Mouse (Mus musculus) intestine, postnatal 0 days (tissue): ENCODE measurements around the gene Thbs2. TPM values are rescaled to one million over a fixed set of nuclear protein-coding genes. Genes with fewer than 3 reads are reported as not detected.

Source experiments
- ATAC-seq: fragments of 200-750 bp; cut with Nextera tagmentation; 2 replicates; pipeline ENCODE4 v1.8.0; 2017; ENCODE audit warnings: mild to moderate bottlenecking, moderate TSS enrichment, moderate library complexity
- H3K27ac ChIP-seq: fragments of 300-500 bp; sonication (generic); 2 replicates; pipeline ENCODE4 v1.5.1; 2014; ENCODE audit warnings: mild to moderate bottlenecking, low read depth, low read length, moderate library complexity
- H3K27me3 ChIP-seq: fragments of 300-500 bp; sonication (generic); replicated peaks from 2 replicates; pipeline ENCODE4 v1.6.1; 2014; ENCODE audit warnings: low read length, mixed read lengths; ENCODE audit not compliant: control insufficient read depth, insufficient read depth
- H3K36me3 ChIP-seq: fragments of 300-500 bp; sonication (generic); 2 replicates; pipeline ENCODE4 v1.6.1; 2014; ENCODE audit warnings: mild to moderate bottlenecking, moderate library complexity; ENCODE audit not compliant: control insufficient read depth, insufficient read depth
- H3K4me1 ChIP-seq: fragments of 300-500 bp; sonication (generic); replicated peaks from 2 replicates; pipeline ENCODE4 v1.6.1; 2014; ENCODE audit warnings: antibody characterized with exemption, low read length, mixed read lengths; ENCODE audit not compliant: control insufficient read depth, insufficient read depth
- H3K4me2 ChIP-seq: fragments of 300-500 bp; sonication (generic); replicated peaks from 2 replicates; pipeline ENCODE4 v1.6.1; 2014; ENCODE audit warnings: low read depth, mild to moderate bottlenecking, moderate library complexity
- H3K4me3 ChIP-seq: fragments of 300-500 bp; sonication (generic); 2 replicates; pipeline ENCODE4 v1.5.1; 2014; ENCODE audit warnings: low read depth, low read length
- H3K9ac ChIP-seq: fragments of 300-500 bp; sonication (generic); 2 replicates; pipeline ENCODE4 v1.6.1; 2014; ENCODE audit warnings: mild to moderate bottlenecking, low read depth, low read length
- H3K9me3 ChIP-seq: fragments of 300-500 bp; sonication (generic); 2 replicates; pipeline ENCODE4 v1.6.1; 2016; ENCODE audit warnings: mixed run types; ENCODE audit not compliant: control insufficient read depth
- CTCF ChIP-seq: sonication (generic); IDR thresholded peaks from 2 replicates; pipeline ENCODE4 v1.5.1; 2016; ENCODE audit warnings: low read depth, mild to moderate bottlenecking, control low read depth, antibody characterized with exemption, moderate library complexity
- WGBS: fragments of 180-500 bp; shearing (Covaris S2); extraction: QIAGEN DNeasy Blood & Tissue Kit; methylation state at CpG from one replicate; pipeline ENCODE4 v1.1.7; 2014; 5-methylcytosine and 5-hydroxymethylcytosine counted together
- polyA plus RNA-seq: library from polyadenylated mRNA; unstranded; fragments of >200 nt; fragmentation: Nextera tagmentation; extraction: Ambion mirVana; gene quantifications from 2 replicates; pipeline ENCODE4 v1.2.1, GENCODE M21; 2015

Thbs2 gene
- polyA plus RNA-seq, 1 experiment from 2014 or later, result 20.5 TPM

- H3K27ac ChIP-seq, result no peak overlapping the region
- H3K4me2 ChIP-seq, result no peak overlapping the region
- H3K36me3 ChIP-seq, result no peaks in the 10 kb centered on the region
- H3K27me3 ChIP-seq, result no peaks in the 10 kb centered on the region
- H3K4me3 ChIP-seq, result no peak overlapping the region
- H3K9ac ChIP-seq, result no peak overlapping the region
- no peaks in the 10 kb centered on the region for H3K9me3 ChIP-seq
- 64% methylated on average over 2 of the region's 2 CpGs for WGBS
- no peaks in the 10 kb centered on the region for H3K4me1 ChIP-seq
- no peak for ATAC-seq
- no peak for TF ChIP-seq CTCF
Measured at GRCm38 (mm10) chr17:14701891-14702290, 7.9 kb upstream of the Thbs2 start.

DNA sequence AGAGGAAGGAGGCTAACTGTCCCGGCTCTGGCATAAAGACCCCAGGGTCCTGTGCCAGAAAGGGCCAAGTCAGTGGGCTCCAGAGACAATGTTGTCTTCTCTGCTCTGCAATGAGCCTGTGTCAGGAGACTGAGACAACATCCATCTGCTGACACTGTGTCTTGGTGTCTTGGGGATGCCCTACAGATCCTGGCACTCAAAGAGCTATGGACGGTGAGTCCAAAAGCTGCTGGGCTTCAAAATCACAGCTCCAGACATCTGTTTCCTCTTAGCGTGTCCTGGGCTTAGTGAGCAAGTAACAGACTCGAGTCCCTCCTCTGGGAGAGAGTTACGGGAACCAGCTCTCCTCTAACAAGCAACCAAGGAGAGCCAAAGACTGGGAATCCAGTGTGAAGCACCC, 6.2 kb upstream of the Thbs2 start:
- no peak for ATAC-seq
- WGBS, result 72% methylated on average over 5 of the region's 5 CpGs
- Histone ChIP-seq H3K4me3 (no peak overlapping the region), H3K36me3 (no peaks in the 10 kb centered on the region), H3K27me3 (no peaks in the 10 kb centered on the region), H3K4me1 (no peaks in the 10 kb centered on the region), H3K9ac (no peak overlapping the region), H3K27ac (no peak overlapping the region), H3K4me2 (no peak overlapping the region), H3K9me3 (no peaks in the 10 kb centered on the region)
- no peak for TF ChIP-seq CTCF

DNA sequence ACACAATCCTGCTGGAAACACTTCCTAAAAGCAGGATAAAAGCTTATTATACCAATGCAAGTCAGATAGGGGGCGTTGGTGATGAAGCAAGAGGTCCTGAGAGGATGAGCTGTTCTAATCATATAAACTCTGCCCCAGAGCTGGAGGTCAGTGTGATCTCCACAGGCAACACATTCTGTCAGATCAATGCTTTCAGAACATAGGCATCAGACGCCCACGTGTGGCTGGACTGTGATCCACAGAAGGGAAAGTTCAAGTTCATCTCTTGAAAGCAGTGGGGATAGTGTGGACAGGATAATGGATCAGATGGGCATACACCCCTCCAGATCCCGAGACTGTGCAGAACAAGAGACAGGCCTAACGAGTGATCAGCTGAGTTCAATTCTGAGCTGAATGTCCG, 4.2 kb upstream of the Thbs2 start:
- 65% methylated on average over 6 of the region's 6 CpGs for WGBS
- H3K36me3 ChIP-seq, result no peaks in the 10 kb centered on the region
- no peak overlapping the region for H3K9ac ChIP-seq
- H3K27ac ChIP-seq, result no peak overlapping the region
- no peaks in the 10 kb centered on the region for H3K9me3 ChIP-seq
- no peaks in the 10 kb centered on the region for H3K4me1 ChIP-seq
- TF ChIP-seq CTCF, result peak; percentile 49
- no peak for ATAC-seq
- H3K27me3 ChIP-seq, result no peaks in the 10 kb centered on the region
- H3K4me3 ChIP-seq, result no peak overlapping the region
- no peak overlapping the region for H3K4me2 ChIP-seq

DNA sequence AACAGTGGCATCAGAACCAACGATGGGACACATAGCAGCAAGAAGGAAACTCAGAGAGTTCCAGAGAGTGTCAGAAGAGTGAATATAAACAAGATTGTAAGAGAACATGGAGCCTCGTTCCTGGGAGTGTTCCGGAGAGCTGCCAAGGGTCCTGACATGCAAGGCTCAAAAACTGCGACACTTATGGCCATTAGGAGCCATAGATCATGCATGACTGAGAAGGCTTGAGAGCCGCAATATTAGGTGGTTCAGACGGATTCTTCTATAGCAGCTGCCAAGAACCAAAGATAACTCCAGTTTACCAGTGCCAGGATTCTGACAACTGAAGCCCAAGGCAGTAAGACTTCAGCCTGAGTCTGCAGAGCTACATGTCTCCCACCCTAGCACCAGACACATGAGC, 3.1 kb upstream of the Thbs2 start:
- no peak overlapping the region for H3K4me2 ChIP-seq
- WGBS, result 64% methylated on average over 6 of the region's 6 CpGs
- TF ChIP-seq CTCF, result no peak
- no peaks in the 10 kb centered on the region for H3K27me3 ChIP-seq
- H3K4me3 ChIP-seq, result no peak overlapping the region
- no peaks in the 10 kb centered on the region for H3K36me3 ChIP-seq
- H3K27ac ChIP-seq, result no peak overlapping the region
- no peak for ATAC-seq
- no peak overlapping the region for H3K9ac ChIP-seq
- no peaks in the 10 kb centered on the region for H3K9me3 ChIP-seq
- H3K4me1 ChIP-seq, result no peaks in the 10 kb centered on the region

DNA sequence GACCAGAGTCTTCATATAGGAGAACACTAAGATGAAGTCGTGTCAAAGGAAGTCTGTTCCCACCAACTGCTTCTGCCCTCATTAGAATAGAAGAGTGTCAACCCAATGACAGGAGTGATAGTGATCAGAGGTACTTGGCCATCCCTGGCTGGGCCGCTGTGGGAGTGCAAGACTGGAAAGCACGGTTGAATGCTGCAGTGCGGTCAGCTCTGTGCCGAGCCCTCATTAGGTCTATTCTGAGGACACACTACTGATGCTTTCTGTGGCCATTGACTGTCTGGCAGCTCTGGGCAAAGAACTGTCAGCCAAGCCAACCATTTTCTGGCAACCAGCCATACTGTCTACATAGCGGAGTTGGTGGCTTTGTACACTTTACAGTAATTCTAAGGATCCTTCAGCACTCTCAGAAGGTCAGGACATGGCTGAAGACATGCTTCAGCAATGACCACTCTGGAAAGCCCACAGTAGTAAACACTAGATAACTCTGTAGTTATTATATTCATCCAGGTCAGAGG, 2.3 kb upstream of the Thbs2 start:
- no peaks in the 10 kb centered on the region for H3K36me3 ChIP-seq
- H3K27me3 ChIP-seq, result no peaks in the 10 kb centered on the region
- no peak overlapping the region for H3K9ac ChIP-seq
- H3K27ac ChIP-seq, result no peak overlapping the region
- no peak overlapping the region for H3K4me2 ChIP-seq
- no peak for ATAC-seq
- no peaks in the 10 kb centered on the region for H3K9me3 ChIP-seq
- WGBS, result 90% methylated on average over 6 of the region's 6 CpGs
- no peak for TF ChIP-seq CTCF
- no peaks in the 10 kb centered on the region for H3K4me1 ChIP-seq
- no peak overlapping the region for H3K4me3 ChIP-seq

GRCm38 (mm10) chr17:14693048-14693993, 714 bp downstream of the Thbs2 start:
- no peaks in the 10 kb centered on the region for H3K27me3 ChIP-seq
- no peak for TF ChIP-seq CTCF
- 28% methylated on average over 9 of the region's 9 CpGs for WGBS
- H3K4me1 ChIP-seq, result no peaks in the 10 kb centered on the region
- H3K9ac ChIP-seq, result 0 out of 2 replicates have a peak overlapping the region, but pooled peaks have one; percentile 26
- peak overlapping the region; percentile 51 for H3K4me2 ChIP-seq
- peak overlapping the region; percentile 32 for H3K4me3 ChIP-seq
- no peaks in the 10 kb centered on the region for H3K9me3 ChIP-seq
- H3K27ac ChIP-seq, result 0 out of 2 replicates have a peak overlapping the region, but pooled peaks have one; percentile 46
- no peak for ATAC-seq
- peaks cover 5% of the 10 kb centered on the region; the same call in 1 of the 2 replicates for H3K36me3 ChIP-seq
